In genomic region chr2:21958365-21958764, GRCm38 (mm10) we compare ENCODE assay signal across 8 mouse cellular contexts.
DNase-seq lines count a peak whose midpoint lies in the region; ATAC-seq and TF ChIP-seq lines count a peak whose summit lies in the region.

No protein-coding gene starts in this region.

- DNase-seq in adrenal gland, postnatal 14 days = peak; percentile 19
- no peak for DNase-seq in adrenal gland, postnatal 25 days
- DNase-seq in embryo, embryonic 10 days (ENCODE audit: low spot score) = peak; percentile 86
- peak; percentile 83 for DNase-seq in kidney, postnatal 0 days (ENCODE audit: low spot score)
- peak; percentile 42 for DNase-seq in lung, postnatal 10 days
- peak; percentile 8 for DNase-seq in thymus, postnatal 25 days

- peaks cover 9% of the 10 kb centered on the region; the same call in 1 of the 2 replicates for H3K27me3 ChIP-seq in E14TG2a.4 (ENCODE audit: insufficient read depth, low read length)
- no peaks in the 10 kb centered on the region for H3K27me3 ChIP-seq in heart, embryonic 14.5 days (ENCODE audit: control insufficient read depth, insufficient read depth, low read length)
- no peaks in the 10 kb centered on the region for H3K27me3 ChIP-seq in kidney, postnatal 0 days (ENCODE audit: insufficient read depth, low read length)

- no peak overlapping the region for H3K4me3 ChIP-seq in E14TG2a.4 (replicated peaks; ENCODE audit: low read length)
- peak overlapping the region in 1 of 2 experiments; percentile 20; a peak in 2 of 4 replicates for H3K4me3 ChIP-seq in heart, embryonic 14.5 days (ENCODE audit: control insufficient read depth in 1 of 2, insufficient read depth in 1 of 2, low read depth in 1 of 2, low read length in 2 of 2)
- H3K4me3 ChIP-seq in kidney, postnatal 0 days (replicated peaks; ENCODE audit: low read depth, low read length) = no peak overlapping the region

- H3K9me3 ChIP-seq in E14TG2a.4 (ENCODE audit: low read length) = no peaks in the 10 kb centered on the region
- H3K9me3 ChIP-seq in heart, embryonic 14.5 days (ENCODE audit: control insufficient read depth, low read length) = no peaks in the 10 kb centered on the region
- no peaks in the 10 kb centered on the region for H3K9me3 ChIP-seq in kidney, postnatal 0 days (replicated peaks; ENCODE audit: low read length)

- WGBS in heart, embryonic 14.5 days = 0% methylated on average over 3 of the region's 3 CpGs
- WGBS in kidney, postnatal 0 days = under 1% methylated on average over 3 of the region's 3 CpGs

- H3K4me2 ChIP-seq in heart, embryonic 14.5 days (ENCODE audit: low read length) = peak overlapping the region; percentile 55
- H3K4me2 ChIP-seq in kidney, postnatal 0 days (ENCODE audit: low read length) = peak overlapping the region; percentile 41

- H3K4me1 ChIP-seq in E14TG2a.4 (replicated peaks; ENCODE audit: low read depth, low read length) = peaks cover 12% of the 10 kb centered on the region
- peaks cover 3 to 5% of the 10 kb centered on the region in 2 experiments; a peak in 3 of 4 replicates for H3K4me1 ChIP-seq in heart, embryonic 14.5 days (ENCODE audit: control insufficient read depth in 2 of 2, insufficient read depth in 2 of 2, low read length in 2 of 2)
- no peaks in the 10 kb centered on the region for H3K4me1 ChIP-seq in kidney, postnatal 0 days (replicated peaks; ENCODE audit: insufficient read depth, low read length)

- no peak for ATAC-seq in heart, embryonic 14.5 days (ENCODE audit: insufficient number of reproducible peaks, insufficient read depth, low FRiP score, low read depth)
- ATAC-seq in kidney, postnatal 0 days (replicated peaks; ENCODE audit: low FRiP score, low read depth) = peak; percentile 71

- no peaks in the 10 kb centered on the region for H3K36me3 ChIP-seq in E14TG2a.4 (ENCODE audit: insufficient read depth, low read length)
- no peaks in the 10 kb centered on the region for H3K36me3 ChIP-seq in heart, embryonic 14.5 days (ENCODE audit: control insufficient read depth, insufficient read depth, low read length)
- no peaks in the 10 kb centered on the region for H3K36me3 ChIP-seq in kidney, postnatal 0 days (ENCODE audit: insufficient read depth, low read length)

- H3K27ac ChIP-seq in heart, embryonic 14.5 days (replicated peaks in 1 of 2; ENCODE audit: control insufficient read depth in 1 of 2, insufficient read depth in 1 of 2, low read depth in 2 of 2, low read length in 2 of 2) = peak overlapping the region; percentile 33 to 73; a peak in 2 of 4 replicates
- H3K27ac ChIP-seq in kidney, postnatal 0 days = no peak overlapping the region

- H3K9ac ChIP-seq in heart, embryonic 14.5 days (ENCODE audit: low read length) = peak overlapping the region; percentile 28; the same call in 1 of the 2 replicates
- no peak overlapping the region for H3K9ac ChIP-seq in kidney, postnatal 0 days (ENCODE audit: low read depth, low read length)

- peak; percentile 56 for TF ChIP-seq CTCF in E14TG2a.4 (conservative IDR thresholded peaks at IDR 0.05; ENCODE audit: low read length)
- TF ChIP-seq CTCF in kidney, postnatal 0 days (IDR thresholded peaks at IDR 0.05; ENCODE audit: low read depth) = peak; percentile 89
